Mouse (Mus musculus): ENCODE measurements around the gene Prph.

The Prph gene

GRCm38 (mm10) chr15:99099984-99100383 lies 45.0 kb downstream of the Prph start:
- DNase-seq, result no peak

GRCm38 (mm10) chr15:99105238-99105637 lies 50.3 kb downstream of the Prph start:
- DNase-seq, result no peak

GRCm38 (mm10) chr15:99107866-99108265 lies 52.9 kb downstream of the Prph start:
- no peak for DNase-seq

All from right cerebral cortex, postnatal 25 days (tissue).